8 mouse cellular contexts compared by ENCODE assay signal in the genomic region with DNA sequence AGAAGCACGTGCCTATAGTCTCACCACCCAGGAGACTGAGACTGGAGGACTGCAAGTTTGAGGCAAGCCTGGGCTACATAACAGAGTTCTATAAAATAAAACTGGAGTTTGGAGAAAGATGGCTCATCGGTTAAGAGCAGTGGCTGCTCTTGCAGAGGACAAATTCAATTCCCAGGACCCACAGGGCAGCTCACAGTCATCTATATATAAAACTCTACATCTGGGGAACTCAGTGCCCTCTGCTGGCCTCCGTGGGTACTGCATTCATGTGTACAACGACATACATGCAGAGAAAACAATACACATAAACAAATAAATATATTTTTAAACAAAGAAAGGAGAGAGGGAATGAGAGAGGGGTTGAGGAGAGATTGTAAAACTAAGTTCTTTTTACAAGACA.
DNase-seq lines count a peak whose midpoint lies in the region; TF ChIP-seq lines count a peak whose summit lies in the region.

No protein-coding gene starts in this region.

- peak; percentile 79 for TF ChIP-seq CTCF in E14TG2a.4 (conservative IDR thresholded peaks at IDR 0.05; ENCODE audit: low read length)

- DNase-seq in kidney, adult 9 months = peak; percentile 52
- no peak for DNase-seq in kidney, adult 11 months
- DNase-seq in R1 (ENCODE audit: low read depth, low spot score) = peak; percentile 67
- peak; percentile 67 for DNase-seq in embryo, embryonic 10.5 days (ENCODE audit: low spot score)
- peak; percentile 44 for DNase-seq in lung, postnatal 14 days
- DNase-seq in thymus, postnatal 14 days = peak; percentile 49
- DNase-seq in left cerebral cortex, adult 8-10 months (ENCODE audit: low spot score in 2 of 2) = no peak

- no peak overlapping the region for H3K4me3 ChIP-seq in E14TG2a.4 (replicated peaks; ENCODE audit: low read length)

- no peaks in the 10 kb centered on the region for H3K36me3 ChIP-seq in E14TG2a.4 (ENCODE audit: insufficient read depth, low read length)

- H3K9me3 ChIP-seq in E14TG2a.4 (ENCODE audit: low read length) = no peaks in the 10 kb centered on the region

- H3K4me1 ChIP-seq in E14TG2a.4 (replicated peaks; ENCODE audit: low read depth, low read length) = peaks cover 25% of the 10 kb centered on the region

- no peaks in the 10 kb centered on the region for H3K27me3 ChIP-seq in E14TG2a.4 (ENCODE audit: insufficient read depth, low read length)

Comparison
In these comparisons a context has a peak if more than half of its experiments do, and no peak if none do; other contexts are left out.
1. DNase-seq: peak in kidney, adult 9 months (single experiment), R1 (single experiment), embryo, embryonic 10.5 days (single experiment), lung, postnatal 14 days (single experiment) and thymus, postnatal 14 days (single experiment); none in kidney, adult 11 months (single experiment) and left cerebral cortex, adult 8-10 months (0 of 2).